Mouse (Mus musculus) cerebellum, adult 9-11 months (tissue): ENCODE results near the gene D17H6S53E.

Experiments
- DNase-seq: peaks from one replicate; pipeline ENCODE4 v3.0.0; 2022

D17H6S53E gene

GRCm38 (mm10) chr17:35134801-35135590, 8.8 kb downstream of the D17H6S53E start, which contains the start of gene Bag6:
Gene Bag6, plus strand, starts transcription at chr17:35135178.
- DNase-seq = peak; percentile 96

DNA sequence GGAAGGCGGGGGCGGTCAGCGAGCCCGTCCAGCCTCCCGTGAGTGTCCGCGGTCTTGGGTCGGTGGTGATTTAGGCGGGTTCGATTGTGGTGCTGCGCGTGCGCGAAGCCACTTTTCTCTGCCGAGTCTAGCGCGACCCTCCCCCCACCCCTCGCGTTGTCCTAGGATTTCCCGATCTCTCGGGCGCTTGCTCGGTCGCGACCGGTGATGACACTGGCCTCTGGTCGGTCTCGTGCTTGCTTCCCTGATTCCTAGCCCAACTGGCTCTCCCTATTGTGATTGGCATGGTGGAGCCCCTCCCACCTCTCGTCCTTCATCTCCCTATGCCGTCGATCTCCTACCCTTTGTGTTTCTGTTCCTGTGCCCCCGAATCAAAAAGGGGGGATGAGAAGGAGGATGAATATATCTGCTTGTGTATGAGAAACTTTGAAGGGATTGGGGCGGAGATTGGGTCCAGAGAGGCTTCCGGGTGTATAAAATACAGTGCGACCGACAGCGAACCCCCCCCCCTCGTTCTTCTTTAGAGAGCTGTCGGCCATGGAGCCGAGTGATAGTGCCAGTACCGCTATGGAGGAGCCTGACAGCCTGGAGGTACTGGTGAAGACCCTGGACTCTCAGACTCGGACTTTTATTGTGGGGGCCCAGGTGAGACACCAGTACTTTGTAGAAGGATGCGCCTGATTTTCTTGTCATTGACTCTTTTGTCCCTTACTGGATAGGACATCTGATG, 9.6 kb downstream of the D17H6S53E start:
- DNase-seq = peak; percentile 59

- DNase-seq = peak; percentile 22
Measured at GRCm38 (mm10) chr17:35139269-35139668, 13.1 kb downstream of the D17H6S53E start.

DNA sequence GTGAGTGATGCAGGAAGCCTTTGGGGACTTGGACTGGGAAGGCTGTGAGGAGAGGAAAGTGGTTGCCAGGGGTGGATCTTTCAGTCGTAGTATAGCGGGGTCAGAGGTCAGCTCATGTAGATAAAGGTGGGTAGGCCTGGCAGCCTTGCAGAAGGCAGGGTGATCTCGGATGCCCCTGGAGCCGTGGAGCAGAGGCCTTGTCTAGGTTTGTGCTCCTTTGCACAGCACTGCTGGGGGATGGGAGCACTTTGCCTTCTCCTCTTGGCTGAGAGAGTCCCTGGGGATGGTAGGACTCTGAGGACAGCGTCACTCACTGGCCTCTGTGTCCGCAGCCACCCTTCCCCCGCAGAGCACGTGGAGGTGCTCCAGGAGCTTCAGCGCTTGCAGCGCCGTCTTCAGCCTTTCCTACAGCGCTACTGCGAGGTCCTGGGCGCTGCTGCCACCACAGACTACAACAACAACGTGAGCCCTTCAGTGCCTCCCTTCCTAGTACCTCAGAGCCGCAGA, 14.4 kb downstream of the D17H6S53E start:
- DNase-seq = peak; percentile 34

- peak; percentile 21 for DNase-seq
Measured at GRCm38 (mm10) chr17:35141971-35142370, 15.8 kb downstream of the D17H6S53E start.

DNA sequence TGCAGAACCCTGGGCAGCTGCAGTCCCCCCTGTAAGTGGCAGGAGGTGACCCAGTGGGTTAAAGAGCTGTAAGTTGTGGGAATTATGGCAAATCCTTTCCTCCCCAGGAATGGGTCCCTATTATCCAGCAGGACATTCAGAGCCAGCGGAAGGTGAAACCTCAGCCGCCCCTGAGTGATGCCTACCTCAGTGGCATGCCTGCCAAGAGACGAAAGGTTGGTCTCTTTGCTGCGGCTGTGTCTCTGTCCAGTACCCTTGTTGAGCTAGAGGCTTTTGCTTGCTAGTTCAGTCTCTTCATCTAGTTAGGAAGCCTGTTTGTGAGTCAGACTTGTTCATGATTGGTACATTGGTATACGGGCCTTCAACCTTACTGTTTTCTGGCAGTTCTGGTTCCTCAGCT, 20.0 kb downstream of the D17H6S53E start:
- DNase-seq = no peak

DNA sequence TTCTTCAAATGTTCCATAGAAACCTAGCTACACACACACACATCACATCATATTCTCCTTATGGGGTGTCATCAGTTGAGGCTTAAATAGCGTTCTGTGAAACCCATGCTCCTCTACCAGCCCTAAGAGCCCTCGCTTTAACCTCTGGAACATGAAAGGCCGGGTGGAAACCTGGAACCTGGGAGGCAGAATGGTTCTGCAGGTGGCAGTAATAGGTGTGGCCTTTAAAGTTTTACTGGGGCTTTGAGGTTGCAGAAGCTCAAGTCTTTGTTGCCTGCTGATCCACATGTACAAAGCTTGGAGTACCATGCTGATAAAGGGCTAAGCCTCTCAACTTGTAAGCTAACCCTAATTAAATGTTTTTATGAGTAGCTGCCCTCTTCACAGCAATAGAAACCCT, 21.2 kb downstream of the D17H6S53E start:
- DNase-seq = no peak

- no peak for DNase-seq
Measured at GRCm38 (mm10) chr17:35147922-35148639, 21.9 kb downstream of the D17H6S53E start.

GRCm38 (mm10) chr17:35152121-35152520, 25.9 kb downstream of the D17H6S53E start:
- no peak for DNase-seq

DNA sequence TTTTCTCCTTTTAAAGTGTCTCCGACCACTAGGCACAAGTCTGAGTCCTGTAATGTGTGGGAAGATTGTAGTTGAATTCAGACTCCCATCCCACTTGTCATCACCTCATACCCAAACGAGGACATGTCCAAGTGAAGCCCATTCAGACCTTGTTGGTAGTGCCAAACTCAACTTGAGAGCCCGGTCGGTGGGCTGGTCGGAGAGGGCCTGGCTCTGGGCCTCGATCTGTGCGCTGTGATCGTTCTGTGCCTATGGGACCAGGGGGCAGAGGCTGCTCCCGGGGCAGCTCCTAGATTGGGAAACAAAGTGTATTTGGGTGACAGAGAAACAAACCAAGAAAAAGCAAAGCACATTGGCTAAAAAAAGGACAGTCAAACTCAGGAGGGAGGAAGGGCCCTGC, 26.9 kb downstream of the D17H6S53E start:
- DNase-seq = no peak

GRCm38 (mm10) chr17:35153931-35154330, 27.8 kb downstream of the D17H6S53E start:
- no peak for DNase-seq

DNA sequence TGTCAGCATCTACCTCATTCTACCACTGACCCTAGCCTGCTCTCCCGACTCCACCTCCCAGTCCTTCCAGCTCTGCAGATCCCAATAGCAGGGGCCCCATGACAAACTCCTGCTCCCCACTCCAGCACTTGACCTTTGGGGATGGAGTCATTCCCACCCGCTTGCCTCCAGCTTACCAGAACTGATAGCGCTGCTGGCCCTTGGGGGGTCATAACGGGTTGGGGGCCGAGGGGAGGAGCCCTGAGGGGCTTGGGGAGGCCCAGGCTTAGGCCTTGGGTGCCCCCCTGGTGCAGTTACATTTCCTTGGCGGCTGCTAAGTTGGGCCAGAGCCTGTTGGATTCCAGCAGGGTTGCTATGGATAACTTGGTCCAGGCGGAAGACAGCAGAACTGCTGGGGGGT, 28.4 kb downstream of the D17H6S53E start:
- DNase-seq = no peak

- DNase-seq = no peak
Measured at GRCm38 (mm10) chr17:35155451-35155850, 29.3 kb downstream of the D17H6S53E start.

DNA sequence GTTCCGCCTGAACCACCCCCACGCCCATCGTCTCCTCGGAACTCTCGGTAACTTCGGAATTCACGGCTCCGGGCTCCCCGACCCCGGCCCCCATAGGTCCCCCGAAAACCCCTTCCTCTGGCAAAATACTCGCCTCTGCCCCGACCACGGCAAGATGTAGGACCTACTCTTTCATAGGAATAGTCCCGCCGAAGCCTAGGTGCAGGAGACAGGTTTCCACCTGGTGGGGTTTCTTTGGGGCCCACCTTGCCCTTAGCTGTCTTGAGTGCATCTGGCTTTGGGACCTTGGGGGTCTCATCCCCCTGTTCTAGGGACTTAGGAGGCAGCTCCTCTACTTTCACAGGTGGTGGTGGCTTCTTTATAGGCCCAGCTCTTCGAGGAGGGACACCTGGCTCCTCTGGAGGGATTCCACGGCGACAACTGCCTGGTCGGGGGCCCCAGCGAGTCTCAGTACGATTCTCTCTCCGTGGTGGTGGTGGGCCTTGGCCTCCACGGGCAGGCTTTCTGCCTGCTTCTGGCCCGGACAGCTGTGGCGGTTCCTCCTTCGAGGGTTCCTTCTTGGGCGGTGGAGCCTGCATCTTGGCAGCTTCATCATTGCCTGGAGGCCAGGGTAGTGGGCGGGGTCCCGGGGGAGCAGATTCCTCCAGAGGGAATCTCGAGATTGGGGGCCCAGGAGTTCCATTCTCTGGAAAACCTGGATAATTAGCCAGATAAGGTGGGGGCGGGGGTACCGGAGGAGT, 30.5 kb downstream of the D17H6S53E start:
- no peak for DNase-seq

- no peak for DNase-seq
Measured at GRCm38 (mm10) chr17:35157254-35157653, 31.1 kb downstream of the D17H6S53E start.

GRCm38 (mm10) chr17:35157661-35158175, 31.5 kb downstream of the D17H6S53E start:
- peak; percentile 39 for DNase-seq

DNA sequence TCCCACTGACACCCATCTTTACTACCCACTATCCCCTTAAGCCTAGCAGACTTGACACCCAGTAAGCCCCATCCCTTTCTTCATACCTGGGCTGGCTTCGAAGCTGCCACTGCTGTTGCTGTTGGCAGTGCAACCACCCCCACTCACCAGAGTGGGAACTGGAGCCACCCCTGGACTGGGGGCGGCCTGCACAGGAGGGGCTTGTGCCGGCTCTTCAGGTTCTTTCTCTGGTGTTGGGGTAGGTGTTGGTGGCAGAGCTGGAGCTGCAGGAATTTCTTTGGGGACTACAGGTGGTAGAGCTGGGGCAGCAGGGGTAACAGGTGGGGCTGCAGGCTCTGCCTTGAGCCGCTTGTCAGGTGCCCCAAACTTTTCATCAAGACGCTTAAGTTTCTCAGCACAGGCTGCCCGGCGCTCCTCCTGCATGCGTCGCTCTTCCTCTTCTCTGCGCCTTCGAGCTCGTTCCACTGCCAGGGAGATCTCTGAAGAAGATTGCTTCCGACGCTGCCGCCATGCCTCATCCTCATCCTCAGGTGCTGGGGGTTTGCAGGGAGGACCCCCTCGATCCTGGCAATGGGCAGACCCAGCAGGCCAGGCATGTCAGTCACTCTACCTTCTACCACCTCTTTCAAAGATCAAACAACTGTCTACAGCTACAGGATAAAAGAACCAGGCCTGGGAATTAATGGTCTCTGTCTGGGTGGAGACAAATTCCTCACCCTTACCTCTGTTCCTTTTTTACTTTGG, 32.8 kb downstream of the D17H6S53E start:
- peak; percentile 18 for DNase-seq

DNA sequence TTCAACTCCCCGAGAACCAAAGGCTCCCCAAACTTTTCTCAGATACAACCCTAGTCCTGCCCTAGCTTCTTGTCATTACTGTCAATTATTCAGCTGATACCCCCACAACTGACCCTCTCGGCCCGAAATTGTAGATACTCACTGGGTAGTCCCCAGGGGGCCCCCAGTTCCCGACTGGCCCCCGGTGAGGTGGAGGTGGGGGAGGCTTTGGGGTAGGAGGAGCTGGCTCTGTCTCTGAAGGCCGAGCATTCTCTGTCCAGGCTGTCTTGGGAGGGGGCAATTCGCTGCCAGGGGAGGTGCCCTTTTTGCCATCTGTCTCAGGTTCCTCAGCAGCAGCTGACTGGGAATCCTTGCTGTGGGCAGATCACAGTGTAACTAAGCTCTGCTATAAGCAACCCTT, 33.5 kb downstream of the D17H6S53E start:
- peak; percentile 47 for DNase-seq

DNA sequence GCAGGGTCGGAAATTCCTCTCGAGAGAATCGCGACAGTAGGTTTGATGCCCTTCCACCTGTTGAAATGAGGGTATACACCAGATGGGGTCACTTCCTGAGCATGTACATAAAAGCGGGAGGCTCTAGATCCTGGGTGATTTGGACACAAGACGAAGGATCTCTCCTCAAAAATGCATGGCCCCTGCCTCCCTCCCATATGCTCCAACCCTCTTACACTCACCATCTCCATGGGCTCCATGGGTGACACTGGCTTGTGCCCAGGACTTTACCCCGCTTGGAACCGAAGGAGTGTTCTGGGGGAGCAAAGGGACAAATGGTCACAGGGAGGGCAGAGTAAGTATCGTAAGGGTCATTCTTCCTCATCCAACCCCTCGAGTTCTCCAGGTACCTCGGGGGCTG, 35.2 kb downstream of the D17H6S53E start:
- peak; percentile 42 for DNase-seq

DNA sequence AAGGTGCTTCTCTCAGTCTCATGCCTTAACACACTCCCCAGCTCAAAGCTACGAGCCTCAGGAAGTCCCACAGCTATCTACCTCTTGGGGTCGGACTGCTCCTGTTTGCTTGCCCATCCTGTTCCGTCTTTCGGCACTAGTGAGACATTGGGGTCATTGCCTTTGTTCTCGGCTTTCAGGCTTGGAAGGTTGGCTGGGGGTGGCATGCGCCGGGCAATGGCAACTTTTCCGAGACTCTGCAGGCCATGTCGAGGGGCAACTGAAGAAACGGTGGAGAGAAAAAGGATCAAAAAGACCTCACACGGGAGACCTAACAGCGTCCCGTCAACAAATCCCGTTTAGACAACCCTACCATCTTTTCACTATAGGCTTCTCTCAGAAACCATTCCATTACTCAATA, 35.9 kb downstream of the D17H6S53E start:
- peak; percentile 20 for DNase-seq

GRCm38 (mm10) chr17:35162730-35163129, 36.6 kb downstream of the D17H6S53E start:
- DNase-seq = peak; percentile 62
